Mouse (Mus musculus): ENCODE data around the gene Kbtbd8. TPM values are rescaled to one million over a fixed set of nuclear protein-coding genes. Genes with fewer than 3 reads are reported as not detected.

Kbtbd8 gene
- polyA plus RNA-seq, 1 experiment from 2014 or later, result 1.4 TPM

GRCm38 (mm10) chr6:95165630-95166029 lies 48.6 kb downstream of the Kbtbd8 start:
- no peak for TF ChIP-seq CTCF (IDR thresholded peaks at IDR 0.05; ENCODE audit: low read depth)

GRCm38 (mm10) chr6:95167668-95168227 lies 50.7 kb downstream of the Kbtbd8 start:
- Histone ChIP-seq H3K9ac (ENCODE audit: low read depth, low read length) (no peak overlapping the region), H3K27ac (no peak overlapping the region), H3K9me3 (replicated peaks; ENCODE audit: low read length) (no peaks in the 10 kb centered on the region), H3K36me3 (ENCODE audit: insufficient read depth, low read length) (no peaks in the 10 kb centered on the region), H3K4me3 (replicated peaks; ENCODE audit: low read depth, low read length) (no peak overlapping the region), H3K27me3 (ENCODE audit: insufficient read depth, low read length) (no peaks in the 10 kb centered on the region), H3K4me1 (replicated peaks; ENCODE audit: insufficient read depth, low read length) (no peaks in the 10 kb centered on the region), H3K4me2 (ENCODE audit: low read length) (no peak overlapping the region)
- TF ChIP-seq CTCF (IDR thresholded peaks at IDR 0.05; ENCODE audit: low read depth), result no peak
- DNase-seq (ENCODE audit: low spot score), result no peak
- WGBS, result 43% methylated on average over 5 of the region's 5 CpGs
- ATAC-seq (replicated peaks; ENCODE audit: low FRiP score, low read depth), result no peak

More at GRCm38 (mm10) chr6:95165630-95166029, 48.6 kb downstream of the Kbtbd8 start:
- no peaks in the 10 kb centered on the region for H3K4me1 ChIP-seq (replicated peaks; ENCODE audit: insufficient read depth, low read length)
- DNase-seq (ENCODE audit: low spot score) (no peak), ATAC-seq (replicated peaks; ENCODE audit: low FRiP score, low read depth) (no peak)
- H3K36me3 ChIP-seq (ENCODE audit: insufficient read depth, low read length), result no peaks in the 10 kb centered on the region
- no peaks in the 10 kb centered on the region for H3K27me3 ChIP-seq (ENCODE audit: insufficient read depth, low read length)
- H3K27ac ChIP-seq, result no peak overlapping the region
- H3K9me3 ChIP-seq (replicated peaks; ENCODE audit: low read length), result no peaks in the 10 kb centered on the region
- H3K4me2 ChIP-seq (ENCODE audit: low read length), result no peak overlapping the region
- no peak overlapping the region for H3K4me3 ChIP-seq (replicated peaks; ENCODE audit: low read depth, low read length)
- no peak overlapping the region for H3K9ac ChIP-seq (ENCODE audit: low read depth, low read length)

- H3K27ac ChIP-seq, result no peak overlapping the region
- H3K4me1 ChIP-seq (replicated peaks; ENCODE audit: insufficient read depth, low read length), result no peaks in the 10 kb centered on the region
- H3K27me3 ChIP-seq (ENCODE audit: insufficient read depth, low read length), result no peaks in the 10 kb centered on the region
- no peak overlapping the region for H3K4me2 ChIP-seq (ENCODE audit: low read length)
- no peak for DNase-seq (ENCODE audit: low spot score)
- H3K4me3 ChIP-seq (replicated peaks; ENCODE audit: low read depth, low read length), result no peak overlapping the region
- no peaks in the 10 kb centered on the region for H3K9me3 ChIP-seq (replicated peaks; ENCODE audit: low read length)
- H3K9ac ChIP-seq (ENCODE audit: low read depth, low read length), result no peak overlapping the region
- ATAC-seq (replicated peaks; ENCODE audit: low FRiP score, low read depth), result no peak
- no peak for TF ChIP-seq CTCF (IDR thresholded peaks at IDR 0.05; ENCODE audit: low read depth)
- 85% methylated on average over 6 of the region's 6 CpGs for WGBS
- H3K36me3 ChIP-seq (ENCODE audit: insufficient read depth, low read length), result no peaks in the 10 kb centered on the region
Measured at GRCm38 (mm10) chr6:95169411-95169810, 52.4 kb downstream of the Kbtbd8 start.

GRCm38 (mm10) chr6:95174311-95175143 lies 57.5 kb downstream of the Kbtbd8 start:
- no peaks in the 10 kb centered on the region for H3K9me3 ChIP-seq (replicated peaks; ENCODE audit: low read length)
- TF ChIP-seq CTCF (IDR thresholded peaks at IDR 0.05; ENCODE audit: low read depth), result no peak
- no peak for ATAC-seq (replicated peaks; ENCODE audit: low FRiP score, low read depth)
- H3K27ac ChIP-seq, result no peak overlapping the region
- 79% methylated on average over 9 of the region's 9 CpGs for WGBS
- no peak overlapping the region for H3K4me2 ChIP-seq (ENCODE audit: low read length)
- H3K9ac ChIP-seq (ENCODE audit: low read depth, low read length), result no peak overlapping the region
- DNase-seq (ENCODE audit: low spot score), result no peak
- H3K4me3 ChIP-seq (replicated peaks; ENCODE audit: low read depth, low read length), result no peak overlapping the region
- H3K27me3 ChIP-seq (ENCODE audit: insufficient read depth, low read length), result no peaks in the 10 kb centered on the region
- H3K36me3 ChIP-seq (ENCODE audit: insufficient read depth, low read length), result no peaks in the 10 kb centered on the region
- no peaks in the 10 kb centered on the region for H3K4me1 ChIP-seq (replicated peaks; ENCODE audit: insufficient read depth, low read length)

Other genes starting within 250 kb of the Kbtbd8 start
- gene Gm10234, start 204.9 kb downstream of the Kbtbd8 start, polyA plus RNA-seq (2015; fragmentation: Nextera tagmentation; extraction: Ambion mirVana), result not detected in 2 replicates

Data from kidney, postnatal 0 days (tissue).